Mouse (Mus musculus): ENCODE results near the gene Pak6. TPM values are rescaled to one million over a fixed set of nuclear protein-coding genes. Genes with fewer than 3 reads are reported as not detected.
A peak's percentile ranks its signal among the peaks of the same experiment; 100 is the strongest.

The Pak6 gene
- polyA plus RNA-seq, 1 experiment from 2014 or later = 2.0 TPM

- no peak for TF ChIP-seq CTCF (IDR thresholded peaks at IDR 0.05)
- no peak for TF ChIP-seq EP300 (IDR thresholded peaks at IDR 0.05)
- ATAC-seq = no peak
- Histone ChIP-seq H3K9ac (replicated peaks; ENCODE audit: low read depth) (no peak overlapping the region), H3K27ac (ENCODE audit: low read length) (no peak overlapping the region), H3K4me3 (ENCODE audit: low read depth, low read length) (no peak overlapping the region), H3K4me1 (ENCODE audit: insufficient read depth, low read depth, low read length) (peaks cover 3% of the 10 kb centered on the region; the same call in 1 of the 2 replicates), H3K36me3 (ENCODE audit: insufficient read depth, low read length) (no peaks in the 10 kb centered on the region), H3K9me3 (ENCODE audit: low read length) (no peaks in the 10 kb centered on the region), H3K27me3 (replicated peaks; ENCODE audit: insufficient read depth, low read length) (peaks cover 31% of the 10 kb centered on the region), H3K4me2 (replicated peaks; ENCODE audit: low read depth, low read length) (no peak overlapping the region)
- no peak for DNase-seq (ENCODE audit: low spot score)
- WGBS = 34% methylated on average over 7 of the region's 7 CpGs
Observed at GRCm38 (mm10) chr2:118697955-118698354, 34.9 kb downstream of the Pak6 start.

GRCm38 (mm10) chr2:118700179-118701062 lies 37.3 kb downstream of the Pak6 start:
- DNase-seq (ENCODE audit: low spot score) = peak; percentile 86
- Histone ChIP-seq H3K9me3 (ENCODE audit: low read length) (no peaks in the 10 kb centered on the region), H3K4me3 (ENCODE audit: low read depth, low read length) (no peak overlapping the region; the same call in 1 of the 2 replicates), H3K27ac (ENCODE audit: low read length) (no peak overlapping the region), H3K4me1 (ENCODE audit: insufficient read depth, low read depth, low read length) (peaks cover 16% of the 10 kb centered on the region; the same call in 1 of the 2 replicates), H3K27me3 (replicated peaks; ENCODE audit: insufficient read depth, low read length) (peaks cover 49% of the 10 kb centered on the region), H3K4me2 (replicated peaks; ENCODE audit: low read depth, low read length) (peak overlapping the region; percentile 37), H3K36me3 (ENCODE audit: insufficient read depth, low read length) (no peaks in the 10 kb centered on the region), H3K9ac (replicated peaks; ENCODE audit: low read depth) (no peak overlapping the region)
- WGBS = 6% methylated on average over 32 of the region's 32 CpGs
- TF ChIP-seq CTCF (IDR thresholded peaks at IDR 0.05) (peak; percentile 93), EP300 (IDR thresholded peaks at IDR 0.05) (no peak)
- peak; percentile 65 for ATAC-seq

GRCm38 (mm10) chr2:118701161-118701560 lies 38.1 kb downstream of the Pak6 start:
- Histone ChIP-seq H3K9me3 (ENCODE audit: low read length) (no peaks in the 10 kb centered on the region), H3K27me3 (replicated peaks; ENCODE audit: insufficient read depth, low read length) (peaks cover 56% of the 10 kb centered on the region), H3K4me3 (ENCODE audit: low read depth, low read length) (no peak overlapping the region), H3K27ac (ENCODE audit: low read length) (no peak overlapping the region), H3K9ac (replicated peaks; ENCODE audit: low read depth) (no peak overlapping the region), H3K4me2 (replicated peaks; ENCODE audit: low read depth, low read length) (no peak overlapping the region), H3K4me1 (ENCODE audit: insufficient read depth, low read depth, low read length) (peaks cover 16% of the 10 kb centered on the region; the same call in 1 of the 2 replicates), H3K36me3 (ENCODE audit: insufficient read depth, low read length) (no peaks in the 10 kb centered on the region)
- 30% methylated on average over 5 of the region's 5 CpGs for WGBS
- no peak for ATAC-seq
- DNase-seq (ENCODE audit: low spot score) = no peak
- TF ChIP-seq EP300 (IDR thresholded peaks at IDR 0.05) (no peak), CTCF (IDR thresholded peaks at IDR 0.05) (no peak)

GRCm38 (mm10) chr2:118701971-118702882 lies 39.1 kb downstream of the Pak6 start:
- H3K9me3 ChIP-seq (ENCODE audit: low read length) = no peaks in the 10 kb centered on the region
- H3K4me1 ChIP-seq (ENCODE audit: insufficient read depth, low read depth, low read length) = peaks cover 14% of the 10 kb centered on the region; the same call in 1 of the 2 replicates
- H3K36me3 ChIP-seq (ENCODE audit: insufficient read depth, low read length) = no peaks in the 10 kb centered on the region
- H3K27me3 ChIP-seq (replicated peaks; ENCODE audit: insufficient read depth, low read length) = peaks cover 62% of the 10 kb centered on the region
- H3K4me2 ChIP-seq (replicated peaks; ENCODE audit: low read depth, low read length) = peak overlapping the region; percentile 79
- H3K9ac ChIP-seq (replicated peaks; ENCODE audit: low read depth) = no peak overlapping the region
- ATAC-seq = no peak
- DNase-seq (ENCODE audit: low spot score) = no peak
- peak overlapping the region; percentile 46 for H3K4me3 ChIP-seq (ENCODE audit: low read depth, low read length)
- TF ChIP-seq CTCF (IDR thresholded peaks at IDR 0.05) (no peak), EP300 (IDR thresholded peaks at IDR 0.05) (no peak)
- WGBS = 8% methylated on average over 51 of the region's 51 CpGs
- no peak overlapping the region for H3K27ac ChIP-seq (ENCODE audit: low read length)

GRCm38 (mm10) chr2:118702883-118703761 lies 40.0 kb downstream of the Pak6 start:
- H3K9ac ChIP-seq (replicated peaks; ENCODE audit: low read depth) = 0 out of 2 replicates have a peak overlapping the region, but pooled peaks have one; percentile 3
- no peak overlapping the region; the same call in 1 of the 2 replicates for H3K27ac ChIP-seq (ENCODE audit: low read length)
- WGBS = 1% methylated on average over 73 of the region's 93 CpGs
- peaks cover 14% of the 10 kb centered on the region; the same call in 1 of the 2 replicates for H3K4me1 ChIP-seq (ENCODE audit: insufficient read depth, low read depth, low read length)
- TF ChIP-seq EP300 (IDR thresholded peaks at IDR 0.05) = no peak
- peak; percentile 53 for TF ChIP-seq CTCF (IDR thresholded peaks at IDR 0.05)
- ATAC-seq (peak; percentile 48), DNase-seq (ENCODE audit: low spot score) (peak; percentile 57)
- no peaks in the 10 kb centered on the region for H3K36me3 ChIP-seq (ENCODE audit: insufficient read depth, low read length)
- H3K4me3 ChIP-seq (ENCODE audit: low read depth, low read length) = peak overlapping the region; percentile 46
- H3K4me2 ChIP-seq (replicated peaks; ENCODE audit: low read depth, low read length) = peak overlapping the region; percentile 79
- H3K27me3 ChIP-seq (replicated peaks; ENCODE audit: insufficient read depth, low read length) = peaks cover 66% of the 10 kb centered on the region
- H3K9me3 ChIP-seq (ENCODE audit: low read length) = no peaks in the 10 kb centered on the region

Data from lung, postnatal 0 days (tissue).